Mouse (Mus musculus) bone marrow, adult 2 months (tissue): ENCODE data around the gene Gm8279. TPM values are rescaled to one million over a fixed set of nuclear protein-coding genes. Genes with fewer than 3 reads are reported as not detected.
"Not testable (repeated sequence)": the region's sequence is repeated elsewhere in the genome, so short reads cannot be mapped to it uniquely, and the experiment has no call there.

ENCODE experiments used
- H3K27ac ChIP-seq: fragments of 200-500 bp; 2 replicates; pipeline ENCODE4 v1.5.1; 2012; ENCODE audit warnings: low read depth, mild to moderate bottlenecking, control low read depth, inconsistent platforms, low read length; ENCODE audit not compliant: control insufficient read depth, poor library complexity, insufficient read depth
- H3K4me1 ChIP-seq: fragments of 200-500 bp; 2 replicates; pipeline ENCODE4 v1.6.1; 2011; ENCODE audit warnings: low read length; ENCODE audit not compliant: control insufficient read depth, insufficient read depth
- H3K4me3 ChIP-seq: fragments of 200-500 bp; replicated peaks from 2 replicates; pipeline ENCODE3; 2011; ENCODE audit warnings: mild to moderate bottlenecking, low read depth, low read length, control low read depth; ENCODE audit not compliant: control insufficient read depth
- WGBS: fragments of 180-500 bp; shearing (Covaris S2); methylation state at CpG from one replicate; pipeline ENCODE4 v1.1.7; 2018; 5-methylcytosine and 5-hydroxymethylcytosine counted together
- polyA plus RNA-seq: library from polyadenylated mRNA; stranded (reverse); fragments of >200 nt; gene quantifications from 2 replicates; pipeline ENCODE4 v1.2.4, GENCODE M21; 2011; ENCODE audit warnings: low replicate concordance; ENCODE audit not compliant: missing spikeins, insufficient read depth, insufficient read length

Gm8279 gene
- not detected in 2 replicates for polyA plus RNA-seq

- H3K27ac ChIP-seq, H3K4me1 ChIP-seq, H3K4me3 ChIP-seq: not testable (repeated sequence)
- WGBS, result 59% methylated on average over 2 of the region's 2 CpGs
Measured at GRCm38 (mm10) chr14:5131219-5131618, at the start of gene Gm8279. Gm8279 (plus strand) TSS chr14:5131519.

DNA sequence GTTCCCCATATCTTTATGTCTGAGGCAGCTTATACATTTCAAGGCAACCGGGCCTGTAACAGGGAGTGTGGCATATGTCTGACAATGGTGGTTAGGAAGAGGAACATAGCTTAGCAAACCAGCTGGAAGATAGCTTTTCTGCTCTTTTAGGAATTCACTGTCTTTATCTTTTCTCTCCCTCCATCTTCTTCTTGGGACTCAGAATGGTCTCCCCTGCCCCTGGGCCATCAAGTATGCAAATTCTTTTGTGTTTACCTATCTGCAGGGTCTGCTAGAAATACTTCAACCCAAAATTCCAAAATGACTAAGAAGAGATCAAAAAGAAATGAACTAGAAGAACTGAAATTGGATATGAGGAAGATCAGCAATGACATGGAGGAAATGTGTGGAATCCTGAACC, 32.9 kb downstream of the Gm8279 start, which contains the start of gene Gm3317:
Gene Gm3317, plus strand, starts transcription at position 301 of the 400 bp plus-strand sequence.
- not testable (repeated sequence) for H3K4me1 ChIP-seq, H3K27ac ChIP-seq, H3K4me3 ChIP-seq
- no CpG with 5 or more reads among the region's 1 CpGs for WGBS

DNA sequence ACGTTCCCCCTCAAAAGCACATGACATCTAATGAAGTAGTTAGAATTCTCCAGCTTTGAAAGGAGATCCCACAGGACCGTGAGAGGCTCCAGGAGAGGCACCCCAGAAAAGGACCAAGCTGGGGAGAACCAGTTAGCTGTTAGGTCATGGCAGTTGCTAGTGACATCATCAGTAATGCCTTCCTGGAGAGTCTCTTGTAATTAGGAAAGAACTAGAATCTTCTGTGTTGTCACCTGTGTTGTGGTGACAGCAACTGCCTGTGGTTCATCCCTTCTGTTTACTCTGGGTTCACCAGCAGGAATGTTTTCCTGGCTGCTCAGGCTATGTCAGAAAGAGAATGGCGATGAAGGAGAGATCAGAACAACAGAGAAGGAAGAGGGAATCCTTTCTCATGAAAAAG, 54.2 kb downstream of the Gm8279 start, which contains the start of gene Gm8271:
Gene Gm8271, plus strand, starts transcription at position 301 of the 400 bp plus-strand sequence.
- not testable (repeated sequence) for H3K4me1 ChIP-seq, H3K4me3 ChIP-seq
- no CpG with 5 or more reads among the region's 3 CpGs for WGBS

More for the DNA sequence above, 54.2 kb downstream of the Gm8279 start, which contains the start of gene Gm8271:
- H3K27ac ChIP-seq, result not testable (repeated sequence)

Other genes with a start within 250 kb of the Gm8279 start
- not detected in 2 replicates for gene Gm3278, start 239.1 kb upstream of the Gm8279 start, polyA plus RNA-seq
- not detected in 2 replicates for gene Gm8297, start 147.6 kb upstream of the Gm8279 start, polyA plus RNA-seq
- not detected in 2 replicates for gene Gm3298, start 115.6 kb upstream of the Gm8279 start, polyA plus RNA-seq
- gene 4930555G01Rik, start 80.9 kb upstream of the Gm8279 start, polyA plus RNA-seq, result not detected in 2 replicates
- gene Gm8281, start 60.5 kb upstream of the Gm8279 start, polyA plus RNA-seq, result not detected in 2 replicates
- gene Gm3317, start 33.0 kb downstream of the Gm8279 start, polyA plus RNA-seq, result not detected in 2 replicates
- not detected in 2 replicates for gene Gm8271, start 54.3 kb downstream of the Gm8279 start, polyA plus RNA-seq
- not detected in 2 replicates for gene Gm3526, start 129.1 kb downstream of the Gm8279 start, polyA plus RNA-seq
- gene Gm3542, start 203.4 kb downstream of the Gm8279 start, polyA plus RNA-seq, result not detected in 2 replicates